Mouse (Mus musculus) skeletal muscle tissue, adult 2 months (tissue): ENCODE results near the gene Psg16.
"Not testable (repeated sequence)": the region's sequence is repeated elsewhere in the genome, so short reads cannot be mapped to it uniquely, and the experiment has no call there.

Source experiments
- DNase-seq: peaks from one replicate; pipeline ENCODE4 v3.0.0-alpha.2; 2012; ENCODE audit warnings: low read depth, low spot score

Gene Psg16

GRCm38 (mm10) chr7:17056081-17056581 lies 17.7 kb upstream of the Psg16 start:
- DNase-seq = peak; percentile 68

GRCm38 (mm10) chr7:17056601-17057523 lies 17.0 kb upstream of the Psg16 start:
- no peak for DNase-seq

GRCm38 (mm10) chr7:17058071-17058689 lies 15.7 kb upstream of the Psg16 start:
- DNase-seq = peak; percentile 92

- no peak for DNase-seq
These were observed 14.9 kb upstream of the Psg16 start for GRCm38 (mm10) chr7:17058816-17059462.

GRCm38 (mm10) chr7:17059463-17059844 lies 14.4 kb upstream of the Psg16 start:
- DNase-seq = no peak

GRCm38 (mm10) chr7:17060031-17060781 lies 13.6 kb upstream of the Psg16 start:
- DNase-seq = peak; percentile 94

GRCm38 (mm10) chr7:17060782-17061605 lies 12.8 kb upstream of the Psg16 start:
- no peak for DNase-seq

GRCm38 (mm10) chr7:17062389-17062788 lies 11.5 kb upstream of the Psg16 start, which contains the start of gene Hif3a:
TSS of gene Hif3a (minus strand) at chr7:17062427.
- DNase-seq = no peak

- no peak for DNase-seq
These were observed 11.0 kb upstream of the Psg16 start for GRCm38 (mm10) chr7:17062845-17063244.

- DNase-seq = no peak
These were observed 8.2 kb upstream of the Psg16 start for GRCm38 (mm10) chr7:17065620-17066019.

GRCm38 (mm10) chr7:17066412-17066811 lies 7.4 kb upstream of the Psg16 start:
- no peak for DNase-seq

- DNase-seq = no peak
These were observed 6.8 kb upstream of the Psg16 start for GRCm38 (mm10) chr7:17067000-17067399.

- not testable (repeated sequence) for DNase-seq
These were observed 6.2 kb upstream of the Psg16 start for GRCm38 (mm10) chr7:17067651-17068050.

GRCm38 (mm10) chr7:17073513-17073903 lies 332 bp upstream of the Psg16 start:
- no peak for DNase-seq

GRCm38 (mm10) chr7:17076542-17076941 lies 2.7 kb downstream of the Psg16 start:
- no peak for DNase-seq

- no peak for DNase-seq
These were observed 4.3 kb downstream of the Psg16 start for GRCm38 (mm10) chr7:17078076-17078654.

GRCm38 (mm10) chr7:17082766-17083165 lies 8.9 kb downstream of the Psg16 start:
- no peak for DNase-seq

GRCm38 (mm10) chr7:17087731-17088130 lies 13.9 kb downstream of the Psg16 start:
- DNase-seq = no peak

GRCm38 (mm10) chr7:17090058-17090585 lies 16.3 kb downstream of the Psg16 start:
- DNase-seq = no peak

- no peak for DNase-seq
These were observed 17.4 kb downstream of the Psg16 start for GRCm38 (mm10) chr7:17091280-17091679.
